Mouse (Mus musculus) liver, embryonic 12.5 days (tissue): ENCODE data around the gene Hoxa5. TPM values are rescaled to one million over a fixed set of nuclear protein-coding genes. Genes with fewer than 3 reads are reported as not detected.

Experiments
- ATAC-seq: fragments of 200-750 bp; cut with Nextera tagmentation; 2 replicates; pipeline ENCODE4 v1.8.0; 2017; ENCODE audit warnings: moderate number of reproducible peaks, mild to moderate bottlenecking, moderate library complexity
- H3K27ac ChIP-seq: fragments of 300-500 bp; sonication (generic); 2 replicates; pipeline ENCODE4 v1.5.1; 2016; ENCODE audit warnings: mild to moderate bottlenecking
- H3K27me3 ChIP-seq: fragments of 300-500 bp; sonication (generic); replicated peaks from 2 replicates; pipeline ENCODE4 v1.6.1; 2016; ENCODE audit warnings: mild to moderate bottlenecking, moderate library complexity
- H3K36me3 ChIP-seq: fragments of 300-500 bp; sonication (generic); 2 replicates; pipeline ENCODE4 v1.6.1; 2016; ENCODE audit warnings: mild to moderate bottlenecking, moderate library complexity
- H3K4me1 ChIP-seq: fragments of 300-500 bp; sonication (generic); 2 replicates; pipeline ENCODE4 v1.6.1; 2016
- H3K4me2 ChIP-seq: fragments of 300-500 bp; sonication (generic); 2 replicates; pipeline ENCODE4 v1.6.1; 2016; ENCODE audit warnings: mild to moderate bottlenecking, moderate library complexity
- H3K4me3 ChIP-seq: fragments of 300-500 bp; sonication (generic); 2 replicates; pipeline ENCODE4 v1.5.1; 2016; ENCODE audit warnings: mild to moderate bottlenecking, moderate library complexity
- H3K9ac ChIP-seq: fragments of 300-500 bp; sonication (generic); 2 replicates; pipeline ENCODE4 v1.6.1; 2016; ENCODE audit warnings: mild to moderate bottlenecking, moderate library complexity
- H3K9me3 ChIP-seq: fragments of 300-500 bp; sonication (generic); replicated peaks from 2 replicates; pipeline ENCODE4 v1.6.1; 2016; ENCODE audit warnings: mild to moderate bottlenecking, moderate library complexity
- WGBS: fragments of 180-500 bp; shearing (Covaris S2); methylation state at CpG from one replicate; pipeline ENCODE4 v1.1.7; 2016; ENCODE audit not compliant: insufficient replicate concordance; 5-methylcytosine and 5-hydroxymethylcytosine counted together
- polyA plus RNA-seq: library from polyadenylated mRNA; unstranded; fragments of >200 nt; fragmentation: Nextera tagmentation; extraction: Ambion mirVana; gene quantifications from 2 replicates; pipeline ENCODE4 v1.2.1, GENCODE M21; 2016

Hoxa5 gene
- polyA plus RNA-seq, 1 experiment from 2014 or later = 2.1 TPM

DNA sequence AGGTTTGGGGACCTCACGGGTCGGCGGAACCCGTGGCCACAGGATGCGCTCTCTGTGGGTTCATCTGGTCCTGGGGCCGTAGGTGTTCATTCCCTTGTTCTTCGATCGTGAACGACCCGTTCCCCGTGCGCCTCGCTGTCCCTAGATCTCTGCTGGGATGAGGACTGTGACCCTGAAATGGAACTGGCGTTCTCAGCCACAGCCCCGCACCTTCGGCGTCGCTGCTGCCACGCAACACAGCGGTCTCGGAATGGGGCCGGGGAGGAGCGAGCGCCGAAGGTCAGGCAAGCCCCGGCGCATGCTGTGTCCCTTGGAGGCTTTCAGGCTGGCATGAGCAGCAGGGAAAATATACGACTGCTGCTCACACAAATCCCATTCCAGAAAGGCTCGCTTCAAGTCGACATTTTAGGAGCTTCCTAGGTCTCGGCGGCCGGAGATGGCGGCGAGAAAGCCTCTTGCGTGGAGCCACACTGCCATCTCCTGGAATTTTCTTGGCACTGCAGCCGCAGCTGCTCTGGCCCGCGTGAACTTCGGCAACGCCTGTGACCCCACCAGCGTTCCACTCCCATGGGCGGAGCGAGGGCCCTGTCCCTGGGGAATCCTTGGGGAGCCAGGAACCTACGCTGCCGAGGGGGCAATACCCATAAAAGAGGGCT lies 17.1 kb upstream of the Hoxa5 start, which contains the start of gene Hoxa7:
Gene Hoxa7 (minus strand): TSS at position 518 of the 656 bp plus-strand sequence.
- H3K4me2 ChIP-seq = peak within 1 kb of the TSS; percentile 74
- ATAC-seq = no peak
- no peaks in the 10 kb centered on the region for H3K9me3 ChIP-seq
- H3K27me3 ChIP-seq = peaks cover 100% of the 10 kb centered on the region
- WGBS = under 1% methylated on average over 46 of the region's 46 CpGs
- peak within 1 kb of the TSS; percentile 53 for H3K4me3 ChIP-seq
- H3K27ac ChIP-seq = no peak within 1 kb of the TSS
- no peak within 1 kb of the TSS; the same call in 1 of the 2 replicates for H3K9ac ChIP-seq
- H3K36me3 ChIP-seq = no peaks in the 10 kb centered on the region
- H3K4me1 ChIP-seq = peaks cover 17% of the 10 kb centered on the region

DNA sequence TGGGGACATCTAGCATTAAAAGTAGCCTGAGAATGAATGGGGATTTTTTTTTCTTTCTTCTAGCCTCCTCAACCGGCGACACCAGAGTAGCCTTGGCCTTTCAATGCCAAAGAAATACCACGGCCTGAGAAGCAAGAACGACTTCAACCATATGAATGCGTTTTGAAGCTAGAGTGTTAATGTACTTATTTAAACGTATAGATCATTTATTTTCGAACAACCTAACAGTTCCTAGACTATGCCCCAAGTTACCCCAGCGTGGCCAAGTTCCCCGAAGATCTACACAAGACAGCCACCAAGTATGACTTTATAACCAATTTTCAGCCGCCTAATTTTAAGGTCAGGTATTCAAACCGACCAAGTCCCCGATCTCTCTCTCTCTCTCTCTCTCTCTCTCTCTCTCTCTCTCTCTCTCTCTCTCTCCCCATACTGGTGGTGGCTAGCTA lies 16.5 kb upstream of the Hoxa5 start:
- Histone ChIP-seq H3K27ac (no peak overlapping the region), H3K36me3 (no peaks in the 10 kb centered on the region), H3K27me3 (peaks cover 100% of the 10 kb centered on the region), H3K9me3 (no peaks in the 10 kb centered on the region), H3K4me1 (peaks cover 17% of the 10 kb centered on the region), H3K4me2 (peak overlapping the region; percentile 74), H3K4me3 (peak overlapping the region; percentile 53), H3K9ac (no peak overlapping the region; the same call in 1 of the 2 replicates)
- ATAC-seq = no peak
- WGBS = 9% methylated on average over 12 of the region's 12 CpGs

DNA sequence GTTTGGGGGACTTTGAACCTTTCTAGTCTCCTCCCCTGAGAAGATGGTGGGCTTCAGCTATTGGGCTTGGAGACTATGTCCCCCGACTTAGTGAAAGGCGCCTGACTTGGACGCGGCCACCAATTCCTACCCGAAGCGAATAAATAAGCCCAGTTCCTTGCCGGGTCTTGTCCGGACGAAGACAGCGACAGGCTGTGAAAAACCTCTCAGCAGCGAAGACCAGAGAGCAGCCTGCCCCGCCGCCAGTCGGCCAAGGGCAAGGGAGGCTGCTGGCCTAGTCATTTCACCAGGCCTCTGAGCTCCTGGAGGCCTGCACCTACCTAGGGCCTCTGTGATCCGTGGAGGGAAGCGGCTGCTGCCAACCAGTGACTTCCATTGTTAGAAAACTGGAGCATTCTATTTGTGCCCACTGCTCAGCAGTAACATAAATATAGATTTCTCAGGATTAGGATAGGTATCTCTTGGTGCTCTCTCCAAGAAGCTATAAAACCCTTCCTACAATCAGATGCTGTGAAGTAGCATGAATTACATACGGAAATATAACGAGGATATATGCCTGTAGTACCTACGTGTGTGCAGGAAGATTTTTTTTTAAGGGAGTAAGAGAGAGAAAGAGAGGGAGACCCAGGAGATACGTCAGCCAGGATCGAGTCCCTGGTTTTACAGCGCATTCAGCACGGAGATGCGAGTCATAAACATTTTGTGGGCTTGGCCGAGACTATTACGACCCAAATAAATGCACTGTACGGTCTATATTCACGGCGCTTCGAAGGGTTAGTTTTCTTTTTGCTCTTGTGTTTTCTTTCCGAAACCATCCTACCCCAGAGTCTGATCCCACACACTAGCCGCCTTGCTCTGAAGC lies 15.8 kb upstream of the Hoxa5 start:
- Histone ChIP-seq H3K9me3 (no peaks in the 10 kb centered on the region), H3K36me3 (no peaks in the 10 kb centered on the region), H3K27ac (no peak overlapping the region), H3K4me1 (peaks cover 17% of the 10 kb centered on the region), H3K9ac (no peak overlapping the region), H3K27me3 (peaks cover 100% of the 10 kb centered on the region), H3K4me3 (no peak overlapping the region), H3K4me2 (no peak overlapping the region)
- 20% methylated on average over 32 of the region's 32 CpGs for WGBS
- no peak for ATAC-seq

DNA sequence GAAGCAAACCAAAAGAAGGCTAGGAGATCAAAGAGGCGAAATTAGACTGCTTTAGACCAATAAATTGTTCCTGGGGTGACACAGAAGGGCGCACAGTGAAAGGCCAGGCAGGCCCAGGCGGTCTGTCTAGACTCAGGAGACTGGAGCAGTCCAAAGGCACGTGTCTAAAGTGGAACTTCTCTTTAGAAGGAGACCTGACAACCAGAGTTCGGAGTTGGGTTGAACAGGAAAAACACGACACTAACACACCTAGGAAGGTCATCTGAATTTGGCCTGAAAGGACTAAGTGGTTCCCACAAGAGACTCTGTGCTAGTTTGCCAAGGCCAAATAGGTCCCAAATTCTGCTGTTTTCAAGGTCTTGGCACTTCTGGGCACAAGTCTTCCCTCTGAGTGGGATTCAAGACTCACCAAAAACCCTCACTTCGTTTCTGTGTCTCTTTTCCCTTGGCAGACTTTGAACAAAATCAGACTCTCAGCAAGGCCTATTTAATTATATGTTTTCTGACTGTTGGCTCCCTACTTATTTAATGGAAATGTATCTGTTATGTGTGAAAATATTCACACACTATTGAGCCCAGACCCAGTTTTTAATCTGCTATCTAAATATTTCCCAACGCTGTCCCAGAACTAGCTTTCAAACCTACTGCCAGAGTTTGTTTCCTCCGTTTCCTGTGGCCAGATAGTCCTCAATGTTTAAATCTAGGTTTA lies 15.0 kb upstream of the Hoxa5 start:
- Histone ChIP-seq H3K4me3 (no peak overlapping the region), H3K36me3 (no peaks in the 10 kb centered on the region), H3K9me3 (no peaks in the 10 kb centered on the region), H3K4me1 (peaks cover 17% of the 10 kb centered on the region), H3K27me3 (peaks cover 100% of the 10 kb centered on the region), H3K4me2 (no peak overlapping the region), H3K9ac (no peak overlapping the region), H3K27ac (no peak overlapping the region)
- WGBS = 30% methylated on average over 9 of the region's 9 CpGs
- ATAC-seq = no peak

DNA sequence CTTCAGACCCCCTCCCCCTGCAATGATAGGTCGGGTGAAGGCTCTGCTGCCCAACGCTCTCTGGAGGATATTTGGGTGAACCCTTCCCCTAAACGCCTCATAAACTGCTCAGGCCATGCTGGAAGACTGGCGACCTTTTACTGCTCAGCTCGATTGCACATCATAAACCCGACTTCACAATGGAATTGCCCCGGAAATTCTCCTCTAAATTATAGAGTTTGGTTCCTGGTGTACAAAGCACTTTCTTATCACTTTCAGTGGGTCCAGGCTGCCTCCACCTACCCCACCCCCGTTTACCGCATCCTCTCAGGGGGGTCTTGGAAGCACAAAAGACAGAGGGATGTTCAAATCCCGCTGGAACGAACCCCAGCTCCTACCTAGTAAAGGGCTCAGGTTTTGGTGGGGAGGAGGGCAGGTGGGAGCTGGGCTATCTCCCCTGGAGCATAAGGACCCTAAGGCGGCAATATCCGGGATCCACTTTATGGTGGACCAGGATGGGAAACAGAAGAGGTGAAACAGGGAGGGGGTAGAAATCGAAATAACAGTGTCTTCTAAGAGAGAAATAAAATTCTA lies 14.3 kb upstream of the Hoxa5 start:
- H3K9me3 ChIP-seq = no peaks in the 10 kb centered on the region
- no peak overlapping the region for H3K4me3 ChIP-seq
- H3K4me1 ChIP-seq = peaks cover 17% of the 10 kb centered on the region
- H3K27me3 ChIP-seq = peaks cover 100% of the 10 kb centered on the region
- no peak overlapping the region for H3K9ac ChIP-seq
- H3K36me3 ChIP-seq = no peaks in the 10 kb centered on the region
- 9% methylated on average over 14 of the region's 14 CpGs for WGBS
- no peak for ATAC-seq
- no peak overlapping the region for H3K4me2 ChIP-seq
- no peak overlapping the region for H3K27ac ChIP-seq

DNA sequence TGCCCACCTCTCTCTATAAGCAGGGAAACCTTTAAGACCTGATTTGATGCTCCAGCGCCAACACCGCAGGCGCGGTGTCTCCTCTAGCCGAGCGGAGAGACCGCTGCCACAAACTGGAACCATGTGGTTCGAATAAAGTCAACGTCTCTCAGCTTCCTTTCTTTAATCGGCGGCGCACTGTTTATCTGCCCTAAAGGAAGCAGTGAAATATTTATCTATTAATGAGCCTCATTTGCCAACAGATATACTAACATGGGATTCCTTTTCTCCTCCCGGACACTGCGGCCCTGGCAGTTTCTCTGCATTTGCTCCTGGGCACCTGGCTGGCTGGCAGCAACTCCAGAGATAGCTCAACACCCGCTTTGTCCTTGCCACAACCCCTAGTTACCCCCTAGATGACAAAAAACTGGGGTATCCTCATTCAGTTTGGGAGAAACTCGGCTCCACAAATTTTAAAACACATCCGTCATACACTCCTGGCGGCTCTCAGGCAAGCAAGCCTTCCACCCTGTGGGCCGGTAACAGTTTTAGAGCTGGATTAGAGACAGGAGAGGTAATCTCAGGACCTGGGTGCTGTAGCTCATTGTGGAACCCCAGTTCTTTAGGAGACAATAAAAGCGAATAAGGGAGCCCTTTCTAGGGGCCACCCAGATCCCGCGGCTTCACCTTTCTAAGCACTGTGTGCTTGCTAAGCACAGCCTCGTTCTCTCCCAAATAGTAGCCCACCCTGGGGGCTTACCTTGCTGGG lies 13.7 kb upstream of the Hoxa5 start:
- peak overlapping the region; percentile 51 for H3K4me2 ChIP-seq
- ATAC-seq = no peak
- no peaks in the 10 kb centered on the region for H3K36me3 ChIP-seq
- H3K27ac ChIP-seq = no peak overlapping the region
- H3K9me3 ChIP-seq = no peaks in the 10 kb centered on the region
- 7% methylated on average over 23 of the region's 23 CpGs for WGBS
- peaks cover 100% of the 10 kb centered on the region for H3K27me3 ChIP-seq
- no peak overlapping the region for H3K4me3 ChIP-seq
- H3K9ac ChIP-seq = no peak overlapping the region
- H3K4me1 ChIP-seq = peaks cover 17% of the 10 kb centered on the region

DNA sequence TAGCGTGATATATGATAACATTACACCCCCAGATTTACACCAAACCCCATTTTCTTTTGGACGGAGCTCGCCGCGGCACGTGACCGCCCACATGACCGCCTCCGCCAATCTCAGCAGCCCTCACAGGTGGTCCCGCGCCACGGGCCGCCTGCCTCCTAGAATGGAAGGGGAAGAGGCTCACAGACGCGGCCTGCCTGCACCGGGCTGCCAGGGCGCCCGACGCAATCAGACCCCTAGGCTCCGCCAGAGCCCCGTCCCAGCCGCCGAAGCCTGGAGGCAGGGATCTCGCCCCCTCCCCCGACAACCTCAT lies 13.0 kb upstream of the Hoxa5 start:
- H3K4me2 ChIP-seq = peak overlapping the region; percentile 51
- H3K27me3 ChIP-seq = peaks cover 100% of the 10 kb centered on the region
- H3K9ac ChIP-seq = no peak overlapping the region
- no peak for ATAC-seq
- H3K36me3 ChIP-seq = no peaks in the 10 kb centered on the region
- WGBS = under 1% methylated on average over 25 of the region's 25 CpGs
- H3K4me1 ChIP-seq = peaks cover 20% of the 10 kb centered on the region
- no peak overlapping the region for H3K27ac ChIP-seq
- H3K9me3 ChIP-seq = no peaks in the 10 kb centered on the region
- H3K4me3 ChIP-seq = peak overlapping the region; percentile 32

DNA sequence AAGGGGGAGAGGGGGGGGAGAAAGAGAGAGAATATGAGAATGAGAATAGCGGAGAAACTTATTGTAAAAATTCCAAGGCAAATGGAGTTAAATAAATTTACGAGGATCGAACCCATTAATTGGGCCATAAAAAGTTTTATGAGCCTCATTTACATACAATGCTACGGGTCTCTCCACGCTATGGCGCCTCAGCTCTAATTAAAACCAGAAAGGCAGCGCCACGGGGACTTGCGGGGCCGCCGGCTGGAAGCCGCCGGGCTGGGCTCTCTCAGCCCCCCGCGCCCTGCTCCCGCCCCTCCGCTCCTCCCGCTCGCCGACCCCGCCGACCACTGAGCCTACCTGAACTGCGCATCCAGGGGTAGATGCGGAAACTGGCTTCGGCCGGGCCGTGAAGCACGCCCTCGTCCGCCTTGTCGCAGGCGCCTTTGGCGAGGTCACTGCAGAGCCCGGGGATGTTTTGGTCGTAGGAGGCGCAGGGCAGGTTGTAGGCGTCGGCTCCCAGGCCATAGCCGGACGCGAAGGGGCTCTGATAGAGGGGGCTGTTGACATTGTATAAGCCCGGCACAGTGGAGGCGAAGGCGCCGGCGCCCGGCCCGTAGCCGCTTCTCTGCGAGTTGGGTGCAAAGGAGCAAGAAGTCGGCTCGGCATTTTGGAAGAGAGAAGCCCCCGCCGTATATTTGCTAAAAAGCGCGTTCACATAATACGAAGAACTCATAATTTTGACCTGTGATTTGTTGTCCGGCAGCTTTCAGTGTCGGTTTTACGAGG lies 12.5 kb upstream of the Hoxa5 start:
- Histone ChIP-seq H3K27me3 (peaks cover 100% of the 10 kb centered on the region), H3K27ac (no peak overlapping the region), H3K4me3 (peak overlapping the region; percentile 32), H3K4me2 (peak overlapping the region; percentile 51), H3K9ac (no peak overlapping the region), H3K9me3 (no peaks in the 10 kb centered on the region), H3K36me3 (no peaks in the 10 kb centered on the region), H3K4me1 (peaks cover 21% of the 10 kb centered on the region)
- ATAC-seq = no peak
- WGBS = 2% methylated on average over 60 of the region's 60 CpGs

DNA sequence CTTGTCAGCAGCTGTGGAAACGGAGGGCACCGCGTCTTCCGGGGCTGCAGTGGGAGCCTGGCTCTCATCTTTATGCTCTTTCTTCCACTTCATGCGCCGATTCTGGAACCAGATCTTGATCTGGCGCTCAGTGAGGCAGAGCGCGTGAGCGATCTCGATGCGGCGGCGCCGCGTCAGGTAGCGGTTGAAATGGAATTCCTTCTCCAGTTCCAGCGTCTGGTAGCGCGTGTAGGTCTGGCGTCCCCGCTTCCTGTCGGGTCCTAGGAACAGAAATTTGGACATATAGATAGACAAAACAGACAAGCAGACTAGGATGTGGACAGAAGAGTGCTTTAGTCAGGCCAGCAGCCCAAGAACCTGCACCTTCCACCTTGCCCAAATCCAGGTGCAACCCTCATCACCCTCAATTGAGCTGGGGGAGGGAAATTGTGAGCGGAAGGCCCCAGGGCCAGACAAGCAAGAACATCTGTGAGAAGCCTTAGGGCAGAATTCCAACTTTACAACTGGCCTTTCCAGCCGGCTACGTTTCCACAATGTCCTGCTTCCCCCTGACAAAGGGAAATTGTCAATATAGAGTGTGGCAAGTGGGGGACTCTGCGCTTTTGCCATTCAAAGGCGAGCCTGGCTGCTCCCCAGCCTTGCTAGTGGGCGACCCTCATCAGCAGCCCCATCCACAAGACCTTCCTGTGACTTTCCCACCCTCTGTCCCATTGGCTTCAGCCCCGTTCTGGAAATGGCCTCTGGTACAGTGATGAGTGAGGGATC lies 11.6 kb upstream of the Hoxa5 start:
- Histone ChIP-seq H3K27ac (no peak overlapping the region), H3K9ac (no peak overlapping the region), H3K27me3 (peaks cover 100% of the 10 kb centered on the region), H3K4me3 (no peak overlapping the region), H3K4me1 (peaks cover 15% of the 10 kb centered on the region), H3K4me2 (peak overlapping the region; percentile 22; the same call in 1 of the 2 replicates), H3K9me3 (no peaks in the 10 kb centered on the region), H3K36me3 (no peaks in the 10 kb centered on the region)
- ATAC-seq = no peak
- 4% methylated on average over 30 of the region's 30 CpGs for WGBS

DNA sequence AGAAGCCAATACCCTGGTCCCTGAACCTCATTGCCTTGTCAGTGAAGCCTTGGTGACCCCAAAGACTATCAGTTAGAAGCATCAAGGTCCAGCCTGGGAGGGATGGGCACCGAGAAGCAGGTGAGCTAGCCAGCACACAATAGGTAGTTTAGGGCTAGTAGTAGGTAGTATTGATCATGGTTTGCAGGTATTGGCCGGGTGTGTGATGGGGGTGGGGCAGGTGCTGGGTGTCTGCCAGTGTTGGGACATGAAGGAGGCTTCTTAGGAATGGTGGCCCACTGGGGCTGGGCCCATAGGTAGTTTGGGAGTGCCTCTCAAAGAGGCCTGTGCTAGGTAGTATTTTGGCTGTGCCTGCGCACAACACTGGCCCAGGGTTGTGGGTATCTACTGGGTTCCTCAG lies 10.7 kb upstream of the Hoxa5 start:
- no peak for ATAC-seq
- no peaks in the 10 kb centered on the region for H3K9me3 ChIP-seq
- H3K4me2 ChIP-seq = no peak overlapping the region
- WGBS = 11% methylated on average over 3 of the region's 3 CpGs
- peaks cover 15% of the 10 kb centered on the region for H3K4me1 ChIP-seq
- H3K4me3 ChIP-seq = no peak overlapping the region
- peaks cover 100% of the 10 kb centered on the region for H3K27me3 ChIP-seq
- H3K9ac ChIP-seq = no peak overlapping the region
- no peak overlapping the region for H3K27ac ChIP-seq
- no peaks in the 10 kb centered on the region for H3K36me3 ChIP-seq
